Mouse (Mus musculus) neural tube, postnatal 0 days (tissue): ENCODE results near the gene Gm6583. TPM values are rescaled to one million over a fixed set of nuclear protein-coding genes. Genes with fewer than 3 reads are reported as not detected.

Source experiments
- polyA plus RNA-seq: library from polyadenylated mRNA; unstranded; fragments of >200 nt; fragmentation: Nextera tagmentation; extraction: Ambion mirVana; gene quantifications from 2 replicates; pipeline ENCODE4 v1.2.1, GENCODE M21; 2015

Gm6583 gene
- polyA plus RNA-seq: 0.13 and 0.17 TPM in 2 replicates

DNA sequence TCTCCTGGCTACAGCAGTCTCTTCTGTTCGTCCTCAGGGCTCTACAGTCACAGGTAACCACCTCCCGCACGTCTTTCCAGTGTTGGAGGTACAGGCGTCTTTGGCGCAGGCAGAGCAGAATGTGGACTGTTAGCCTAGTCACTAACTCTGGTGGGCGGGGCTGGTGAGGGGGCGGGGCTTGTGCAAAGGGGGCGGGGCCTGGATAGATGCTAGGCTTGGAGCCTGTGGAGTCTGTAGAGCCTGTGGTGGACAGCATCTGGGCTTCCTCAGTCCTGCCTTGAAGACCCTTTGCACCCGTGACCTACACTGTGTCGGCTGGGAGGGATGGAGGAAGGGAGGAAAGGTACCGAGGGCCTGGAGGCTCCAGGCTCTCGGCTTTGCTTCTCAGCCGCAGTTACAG, at the start of gene Gm6583:
Gene Gm6583 (minus strand): TSS at position 124 of the 400 bp plus-strand sequence.

DNA sequence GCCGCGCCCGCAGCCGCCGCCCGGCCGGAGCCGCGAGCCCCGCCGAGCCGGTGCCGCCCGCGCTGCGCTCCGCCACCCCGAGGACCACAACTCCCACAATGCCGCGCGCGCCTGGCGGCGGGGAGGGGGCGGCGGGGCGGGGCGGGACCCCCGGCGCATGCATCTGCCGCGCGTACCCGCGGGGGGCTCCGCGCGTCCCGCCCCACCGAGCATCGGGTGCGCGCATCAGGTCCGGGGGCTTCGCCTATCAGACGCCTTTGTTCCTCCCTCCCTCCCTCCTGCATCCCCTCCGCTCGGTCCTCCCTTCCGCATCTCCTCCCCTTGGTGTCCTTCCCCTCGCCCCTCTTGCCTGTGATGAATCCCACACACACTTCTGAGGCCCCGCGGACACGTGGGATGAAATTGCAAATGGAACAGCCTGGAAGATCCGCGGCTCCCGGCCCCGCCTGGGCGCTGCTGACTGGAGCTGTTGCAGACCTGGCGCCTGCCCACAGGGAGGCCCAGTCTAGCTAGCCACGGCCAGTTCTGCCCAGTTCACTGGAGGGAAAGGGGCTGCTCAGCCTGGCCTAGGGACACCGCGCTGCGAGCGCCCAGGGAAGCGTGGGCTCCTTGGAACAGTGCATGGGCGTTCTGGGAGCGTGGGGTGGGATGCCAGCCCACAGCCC, 39.1 kb upstream of the Gm6583 start, which contains the start of gene Asphd2:
Gene Asphd2 (minus strand): TSS at position 88 of the 665 bp plus-strand sequence.

DNA sequence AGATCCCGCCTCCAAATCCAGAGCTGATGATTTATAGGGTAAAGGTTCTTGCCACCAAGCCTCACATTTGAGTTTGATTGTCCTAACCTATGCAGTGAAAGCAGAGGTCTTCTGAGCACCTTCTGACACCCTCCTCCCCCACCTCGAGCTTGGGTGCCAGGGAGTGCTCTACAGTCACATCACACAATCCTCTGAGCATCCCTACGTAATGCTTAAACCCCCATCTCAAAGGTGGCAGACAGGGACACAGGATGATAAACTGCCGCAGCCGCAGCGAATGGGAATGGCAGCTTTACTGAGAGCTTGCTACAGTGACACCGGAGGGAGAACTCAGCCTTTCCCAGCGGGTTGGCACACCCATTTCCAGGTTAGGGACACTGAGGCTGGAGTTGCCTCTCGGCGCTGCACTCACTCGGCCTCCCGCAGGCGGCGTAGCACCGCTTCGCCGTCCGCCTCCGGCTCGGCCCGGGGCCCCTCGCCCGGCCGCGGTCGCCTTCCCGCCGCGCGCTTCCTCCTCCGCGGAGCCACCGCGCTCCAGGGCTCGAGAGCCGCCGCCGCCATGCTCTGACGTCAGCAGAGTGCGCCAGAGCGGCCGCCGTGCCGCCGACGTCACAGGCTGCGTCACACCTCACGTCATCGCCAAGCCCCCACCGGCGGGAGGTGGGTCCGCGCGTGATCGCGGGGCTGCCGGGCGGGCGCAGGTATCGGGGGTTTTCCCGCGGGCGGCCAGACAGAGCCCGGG, 13.2 kb downstream of the Gm6583 start, which contains the start of the genes Srrd and Hps4:
Gene Srrd (minus strand): TSS at position 578 of the 742 bp plus-strand sequence.
Gene Hps4 (plus strand): TSS at position 621 of the 742 bp plus-strand sequence.

DNA sequence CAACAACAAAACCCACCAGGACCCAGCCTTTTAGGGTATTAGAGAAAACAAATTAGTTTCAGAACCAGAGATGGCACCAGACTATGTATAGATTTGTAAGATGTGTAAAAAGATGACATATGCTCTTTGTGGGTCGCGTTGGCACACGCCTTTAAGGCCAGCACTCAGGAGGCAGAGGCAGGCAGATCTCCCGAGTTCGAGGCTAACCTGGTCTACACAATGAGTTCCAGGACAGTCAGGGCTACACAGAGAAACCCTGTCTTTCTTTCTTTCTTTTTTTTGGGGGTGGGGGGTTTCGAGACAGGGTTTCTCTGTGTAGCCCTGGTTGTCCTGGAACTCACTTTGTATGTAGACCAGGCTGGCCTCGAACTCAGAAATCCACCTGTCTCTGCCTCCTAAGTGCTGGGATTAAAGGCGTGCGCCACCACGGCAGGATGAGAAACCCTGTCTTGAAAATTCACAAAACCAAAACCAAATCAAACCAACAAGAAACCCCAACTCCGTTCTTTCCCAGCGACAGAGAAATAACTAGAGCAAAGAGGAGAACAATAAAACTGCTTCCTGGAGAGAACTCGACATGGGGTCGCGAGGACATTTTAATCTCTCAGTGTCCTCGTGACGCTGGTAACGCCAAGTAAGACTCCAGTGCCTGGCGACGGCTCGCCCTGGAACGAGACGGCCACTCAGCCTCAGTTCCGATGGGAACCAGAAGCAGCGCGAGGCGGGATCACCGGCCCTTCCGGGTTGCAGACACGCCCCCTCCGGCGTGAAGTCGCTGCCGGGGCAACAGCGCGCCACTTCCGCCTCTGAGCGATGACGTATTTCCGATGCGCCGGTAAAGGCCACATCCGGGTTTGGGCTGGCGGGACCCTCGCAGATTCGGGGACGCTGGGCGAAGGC, 30.0 kb downstream of the Gm6583 start, which contains the start of gene Tfip11:
Gene Tfip11 (plus strand): TSS at position 813 of the 900 bp plus-strand sequence.

Other genes starting within 250 kb of the Gm6583 start
- 3.5 and 4.4 TPM in 2 replicates for gene Cryba4, start 103.5 kb downstream of the Gm6583 start, polyA plus RNA-seq
- gene Crybb1, start 100.2 kb downstream of the Gm6583 start, polyA plus RNA-seq: 17.8 and 19.0 TPM in 2 replicates
- 34.1 and 37.2 TPM in 2 replicates for gene Tpst2, start 79.3 kb downstream of the Gm6583 start, polyA plus RNA-seq
- 20.7 and 22.0 TPM in 2 replicates for gene Tfip11, start 29.7 kb downstream of the Gm6583 start, polyA plus RNA-seq
- gene Srrd, start 13.0 kb downstream of the Gm6583 start, polyA plus RNA-seq: 60.9 and 66.8 TPM in 2 replicates
- 30.9 and 31.9 TPM in 2 replicates for gene Hps4, start 12.9 kb downstream of the Gm6583 start, polyA plus RNA-seq
- gene Asphd2, start 38.8 kb upstream of the Gm6583 start, polyA plus RNA-seq: 103 and 116 TPM in 2 replicates
- gene Gm6588, start 93.4 kb upstream of the Gm6583 start, polyA plus RNA-seq: 0.37 and 0.96 TPM in 2 replicates
- gene Sez6l, start 221.2 kb upstream of the Gm6583 start, polyA plus RNA-seq: 30.5 and 35.0 TPM in 2 replicates